In the genomic region with DNA sequence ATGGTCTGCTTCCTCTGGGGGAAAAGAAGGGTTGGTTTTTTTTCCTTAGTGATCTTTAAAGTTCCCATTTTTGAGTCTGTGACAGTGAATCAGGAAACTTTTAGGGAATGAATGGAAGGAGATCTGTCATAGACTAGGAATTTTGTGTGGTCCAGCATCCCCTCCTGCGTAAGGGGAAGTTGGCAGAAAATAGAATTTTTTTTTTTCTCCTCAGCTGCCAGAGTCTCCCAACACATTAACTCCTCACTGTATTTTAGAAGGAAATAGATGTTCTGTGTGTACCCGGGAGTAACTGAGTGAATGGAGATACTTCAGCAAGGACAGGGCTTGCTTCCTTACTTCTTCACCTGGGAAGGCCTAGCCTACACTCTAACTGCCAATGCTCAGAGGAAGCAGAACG, we compare ENCODE assay signal across 12 mouse cellular contexts. TPM values are rescaled to one million over a fixed set of nuclear protein-coding genes. Genes with fewer than 3 reads are reported as not detected.
DNase-seq lines count a peak whose midpoint lies in the region; ATAC-seq and TF ChIP-seq lines count a peak whose summit lies in the region.
"Had no signal": no experiment of that assay in that cellular context is flagged by ENCODE, and none has a peak within 500 bp of the region (broad histone marks: within the 10 kb centered on the region; RNA-seq: fewer than 3 reads in every experiment).

No protein-coding gene starts in this region.

- peaks cover 32% of the 10 kb centered on the region for H3K4me1 ChIP-seq in lung, embryonic 15.5 days
- no peaks in the 10 kb centered on the region for H3K4me1 ChIP-seq in intestine, postnatal 0 days (replicated peaks; ENCODE audit: control insufficient read depth, insufficient read depth, low read length)
- H3K4me1 ChIP-seq in stomach, embryonic 16.5 days (ENCODE audit: control insufficient read depth, insufficient read depth, low read length) = 0 out of 2 replicates have a peak, but pooled peaks cover 9% of the 10 kb centered on the region

- WGBS in lung, embryonic 15.5 days = 55% methylated on average over 3 of the region's 3 CpGs
- 71% methylated on average over 3 of the region's 3 CpGs for WGBS in intestine, postnatal 0 days
- 65% methylated on average over 3 of the region's 3 CpGs for WGBS in stomach, embryonic 16.5 days

- H3K4me3 ChIP-seq in gastrocnemius, adult 2 months = peak overlapping the region; percentile 83
- peak overlapping the region; percentile 56 for H3K4me3 ChIP-seq in lung, embryonic 15.5 days
- H3K4me3 ChIP-seq in intestine, postnatal 0 days (ENCODE audit: low read depth, low read length) = no peak overlapping the region
- H3K4me3 ChIP-seq in stomach, embryonic 16.5 days (replicated peaks; ENCODE audit: low read length) = peak overlapping the region; percentile 60; the same call in 1 of the 2 replicates

- no peaks in the 10 kb centered on the region for H3K9me3 ChIP-seq in lung, embryonic 15.5 days
- H3K9me3 ChIP-seq in intestine, postnatal 0 days (ENCODE audit: control insufficient read depth) = no peaks in the 10 kb centered on the region
- no peaks in the 10 kb centered on the region for H3K9me3 ChIP-seq in stomach, embryonic 16.5 days (replicated peaks; ENCODE audit: control insufficient read depth, low read length)

- intact Hi-C loops in gastrocnemius, adult 2 months (cut with DNase I) = no loop called here

- H3K4me2 ChIP-seq in lung, embryonic 15.5 days = peak overlapping the region; percentile 73
- peak overlapping the region; percentile 85 for H3K4me2 ChIP-seq in intestine, postnatal 0 days (replicated peaks; ENCODE audit: low read depth)
- peak overlapping the region; percentile 82 for H3K4me2 ChIP-seq in stomach, embryonic 16.5 days (ENCODE audit: low read depth, low read length)

- no peak overlapping the region for H3K9ac ChIP-seq in lung, embryonic 15.5 days
- H3K9ac ChIP-seq in intestine, postnatal 0 days (ENCODE audit: low read depth, low read length) = no peak overlapping the region
- no peak overlapping the region for H3K9ac ChIP-seq in stomach, embryonic 16.5 days (ENCODE audit: low read length)
- H3K9ac ChIP-seq: forebrain, postnatal 0 days had no signal

- H3K36me3 ChIP-seq in lung, embryonic 15.5 days = no peaks in the 10 kb centered on the region
- no peaks in the 10 kb centered on the region for H3K36me3 ChIP-seq in intestine, postnatal 0 days (ENCODE audit: control insufficient read depth, insufficient read depth)
- no peaks in the 10 kb centered on the region for H3K36me3 ChIP-seq in stomach, embryonic 16.5 days (ENCODE audit: control insufficient read depth, insufficient read depth, low read length)

- H3K27ac ChIP-seq in gastrocnemius, adult 2 months = peak overlapping the region; percentile 87
- no peak overlapping the region for H3K27ac ChIP-seq in lung, embryonic 15.5 days
- H3K27ac ChIP-seq in intestine, postnatal 0 days (ENCODE audit: low read depth, low read length) = no peak overlapping the region
- no peak overlapping the region for H3K27ac ChIP-seq in stomach, embryonic 16.5 days (ENCODE audit: low read length)

- TF ChIP-seq CTCF in gastrocnemius, adult 2 months (IDR thresholded peaks at IDR 0.05) = no peak
- no peak for TF ChIP-seq CTCF in intestine, postnatal 0 days (IDR thresholded peaks at IDR 0.05; ENCODE audit: low read depth)

- ATAC-seq in lung, embryonic 15.5 days (ENCODE audit: borderline replicate concordance, extremely low read depth, low FRiP score, low TSS enrichment) = no peak
- ATAC-seq in intestine, postnatal 0 days = no peak
- ATAC-seq in stomach, embryonic 16.5 days (ENCODE audit: insufficient read depth, low FRiP score) = no peak
- ATAC-seq: forebrain, postnatal 0 days had no signal

- H3K27me3 ChIP-seq in lung, embryonic 15.5 days = no peaks in the 10 kb centered on the region
- H3K27me3 ChIP-seq in intestine, postnatal 0 days (replicated peaks; ENCODE audit: control insufficient read depth, insufficient read depth, low read length) = no peaks in the 10 kb centered on the region
- H3K27me3 ChIP-seq in stomach, embryonic 16.5 days (ENCODE audit: control insufficient read depth, insufficient read depth, low read length) = no peaks in the 10 kb centered on the region

- no peak for DNase-seq in gastrocnemius, adult 2 months
- DNase-seq in gastrocnemius, adult 18-20 months (ENCODE audit: low spot score) = no peak
- DNase-seq in lung, postnatal 36 days = no peak
- DNase-seq in embryo, embryonic 10 days (ENCODE audit: low spot score) = no peak
- no peak for DNase-seq in cerebellum, postnatal 4 days (ENCODE audit: low spot score in 2 of 2)
- DNase-seq: adrenal gland, postnatal 10 days; cerebellum, adult 18-20 months; forebrain, postnatal 0 days; kidney, adult 11 months had no signal

RNA-seq across cellular contexts. Expression of a gene that starts 2.9 kb away (rescaled TPM):
- total RNA-seq in gastrocnemius, adult 2 months (2021) = 1 to 10 TPM; 4.1 to 6.1 TPM
- total RNA-seq in gastrocnemius, adult 18-20 months (2021) = 1 to 10 TPM; 3.9 to 6.0 TPM
- 30.0 and 30.9 TPM in 2 replicates for polyA plus RNA-seq in lung, embryonic 15.5 days (2015; fragmentation: Nextera tagmentation; extraction: Ambion mirVana)
- polyA plus RNA-seq in intestine, postnatal 0 days (2015; fragmentation: Nextera tagmentation; extraction: Ambion mirVana) = 9.6 and 10.6 TPM in 2 replicates
- 26.5 and 33.8 TPM in 2 replicates for polyA plus RNA-seq in stomach, embryonic 16.5 days (2015; fragmentation: Nextera tagmentation; extraction: Ambion mirVana)
